Mouse (Mus musculus) C2C12 (cell line): ENCODE measurements around the gene Stambp.

Source experiments
- CTCF ChIP-seq: IDR thresholded peaks from one replicate; pipeline ENCODE4 v1.5.1; 2011; ENCODE audit not compliant: control insufficient read depth, insufficient read depth, insufficient read length
- MAX ChIP-seq: IDR thresholded peaks from one replicate; pipeline ENCODE4 v1.6.1; 2011; ENCODE audit warnings: mild to moderate bottlenecking, control low read depth

DNA sequence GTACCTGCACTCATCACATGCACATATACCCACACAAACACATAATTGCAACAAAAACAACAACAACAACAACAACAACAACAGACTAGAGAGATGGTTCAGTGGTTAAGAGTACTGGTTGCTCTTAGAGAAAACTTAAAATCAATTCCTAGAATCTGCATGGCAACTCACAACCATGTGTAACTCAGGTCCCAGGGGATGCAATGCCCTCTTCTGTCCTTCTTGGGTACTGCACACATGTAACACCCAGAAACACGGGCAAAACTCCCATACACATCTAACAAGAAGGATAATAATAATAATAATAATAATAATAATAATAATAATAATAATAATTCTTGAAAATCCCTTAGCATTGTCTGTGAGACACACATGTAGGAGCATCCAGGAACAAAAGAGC, 60.0 kb downstream of the Stambp start:
- TF ChIP-seq MAX (no peak), CTCF (peak; percentile 65)
